Mouse (Mus musculus): ENCODE measurements at regions not wholly inside any gene's neighbourhood (a gene's known extent, or its start where the extent isn't known, plus 50 kb on each side); places are given as distances from the start of the nearest gene placed in this dataset.

DNA sequence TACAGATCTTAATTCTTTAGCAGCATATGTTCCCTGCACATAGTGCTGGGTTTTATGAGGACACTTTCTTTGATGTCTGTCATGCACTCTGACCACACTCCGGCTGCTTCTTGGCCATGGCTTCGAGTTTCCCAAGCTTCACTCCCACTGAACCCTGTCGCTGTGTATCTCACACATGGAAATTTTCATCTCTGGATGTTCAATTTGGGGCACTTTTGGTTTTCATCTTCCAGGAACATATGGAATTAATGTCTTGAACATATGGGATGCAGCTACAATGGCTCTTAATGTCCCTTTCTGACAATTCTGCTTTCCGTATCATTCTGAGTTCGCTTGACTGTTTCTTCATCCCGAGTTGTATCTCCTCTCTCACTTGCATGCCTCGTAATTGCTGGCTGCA lies 462.8 kb downstream of the Tbc1d22a start:
- Histone ChIP-seq H3K4me1 (ENCODE audit: control insufficient read depth, insufficient read depth, insufficient read length, low read length) (no peaks in the 10 kb centered on the region), H3K27ac (replicated peaks; ENCODE audit: low read depth, low read length) (no peak overlapping the region), H3K4me3 (ENCODE audit: insufficient read depth, low read depth, low read length) (no peak overlapping the region)

GRCm38 (mm10) chr15:86683081-86683480 lies 468.8 kb downstream of the Tbc1d22a start:
- no peak overlapping the region for H3K4me3 ChIP-seq (ENCODE audit: insufficient read depth, low read depth, low read length)
- no peaks in the 10 kb centered on the region for H3K4me1 ChIP-seq (ENCODE audit: control insufficient read depth, insufficient read depth, insufficient read length, low read length)
- H3K27ac ChIP-seq (replicated peaks; ENCODE audit: low read depth, low read length) = no peak overlapping the region

DNA sequence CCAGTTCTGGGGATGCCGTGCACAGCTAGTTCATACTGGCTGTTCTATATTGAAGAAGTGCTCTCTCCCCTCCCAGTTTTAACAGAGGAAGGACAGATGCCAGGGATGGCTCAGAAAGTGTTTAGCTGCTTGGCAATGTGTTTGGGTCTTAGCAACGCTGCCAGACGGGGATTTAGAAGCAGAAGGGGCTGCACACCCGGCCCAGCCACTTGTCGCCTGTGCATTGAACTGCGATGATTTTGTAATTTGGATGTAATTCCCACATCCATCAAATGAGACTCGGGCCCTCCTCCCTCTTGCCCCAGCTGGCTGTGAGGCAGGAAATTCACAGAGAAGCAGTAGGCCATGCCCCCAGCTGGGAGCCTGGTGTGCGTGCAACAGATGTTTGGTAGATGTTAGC lies 475.4 kb downstream of the Tbc1d22a start:
- no peaks in the 10 kb centered on the region for H3K4me1 ChIP-seq (ENCODE audit: control insufficient read depth, insufficient read depth, insufficient read length, low read length)
- H3K4me3 ChIP-seq (ENCODE audit: insufficient read depth, low read depth, low read length) = no peak overlapping the region
- no peak overlapping the region for H3K27ac ChIP-seq (replicated peaks; ENCODE audit: low read depth, low read length)

GRCm38 (mm10) chr15:86696806-86697205 lies 482.5 kb downstream of the Tbc1d22a start:
- Histone ChIP-seq H3K4me3 (ENCODE audit: insufficient read depth, low read depth, low read length) (no peak overlapping the region), H3K27ac (replicated peaks; ENCODE audit: low read depth, low read length) (no peak overlapping the region), H3K4me1 (ENCODE audit: control insufficient read depth, insufficient read depth, insufficient read length, low read length) (no peaks in the 10 kb centered on the region)

DNA sequence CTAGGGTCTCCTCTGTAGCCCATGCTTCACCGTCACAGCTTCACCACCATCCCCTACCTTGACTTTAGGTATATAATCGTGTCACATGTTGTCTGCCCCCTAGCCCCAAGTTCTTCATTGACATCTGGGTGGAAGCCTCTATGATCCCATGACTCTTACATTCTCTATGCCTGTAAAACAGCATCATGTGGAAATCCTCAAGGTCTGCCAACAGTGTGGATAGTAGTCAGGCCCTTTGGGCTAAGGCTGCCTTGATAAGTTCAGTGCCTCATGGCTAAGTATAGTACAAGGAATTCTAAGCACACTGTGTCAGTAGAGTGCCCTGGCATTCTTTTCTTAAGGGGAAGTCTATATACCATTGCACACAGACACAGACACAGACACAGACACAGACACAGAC lies 496.2 kb downstream of the Tbc1d22a start:
- no peak overlapping the region for H3K27ac ChIP-seq (replicated peaks; ENCODE audit: low read depth, low read length)
- no peak overlapping the region for H3K4me3 ChIP-seq (ENCODE audit: insufficient read depth, low read depth, low read length)
- H3K4me1 ChIP-seq (ENCODE audit: control insufficient read depth, insufficient read depth, insufficient read length, low read length) = no peaks in the 10 kb centered on the region

DNA sequence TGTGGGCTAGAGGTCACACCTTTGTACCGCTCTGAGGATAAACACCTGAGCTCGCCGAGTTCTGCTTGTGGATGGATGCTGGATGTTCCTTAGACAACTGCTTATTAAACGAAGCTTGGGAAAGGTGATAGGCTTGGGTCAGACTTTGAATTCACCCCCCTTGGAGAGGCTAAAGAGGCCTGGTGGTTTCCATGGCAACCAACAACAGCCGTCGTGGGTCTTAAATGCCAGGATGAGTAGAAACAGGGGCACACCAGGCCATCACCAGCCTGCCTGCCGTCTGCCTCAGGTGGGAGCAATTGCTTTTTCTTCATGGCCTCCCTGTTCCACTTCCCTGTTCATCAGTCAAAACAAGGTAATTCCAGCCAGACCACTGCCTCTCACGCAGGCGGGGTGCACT lies 504.1 kb downstream of the Tbc1d22a start:
- Histone ChIP-seq H3K4me3 (ENCODE audit: insufficient read depth, low read depth, low read length) (no peak overlapping the region), H3K4me1 (ENCODE audit: control insufficient read depth, insufficient read depth, insufficient read length, low read length) (no peaks in the 10 kb centered on the region), H3K27ac (replicated peaks; ENCODE audit: low read depth, low read length) (no peak overlapping the region)

DNA sequence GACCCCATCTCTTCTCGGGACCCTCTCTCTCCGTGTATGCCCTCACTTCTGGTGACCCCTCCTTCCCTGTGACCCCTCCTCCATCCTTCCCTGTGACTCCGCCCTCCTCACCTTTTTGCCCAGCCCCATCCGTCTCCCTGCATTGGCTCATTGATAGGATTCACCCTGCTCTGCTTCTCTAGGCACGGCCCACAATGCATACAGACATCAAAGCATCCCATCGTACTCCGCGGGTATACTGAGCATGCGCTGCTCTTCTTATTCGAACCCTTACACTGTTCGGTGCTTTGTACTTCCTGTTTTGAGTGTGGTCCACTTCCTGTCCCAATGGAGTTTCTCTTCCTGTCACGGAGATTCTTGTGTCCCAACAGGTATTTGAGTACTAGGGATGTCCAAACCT lies 504.8 kb downstream of the Tbc1d22a start:
- Histone ChIP-seq H3K4me1 (ENCODE audit: control insufficient read depth, insufficient read depth, insufficient read length, low read length) (no peaks in the 10 kb centered on the region), H3K4me3 (ENCODE audit: insufficient read depth, low read depth, low read length) (no peak overlapping the region), H3K27ac (replicated peaks; ENCODE audit: low read depth, low read length) (no peak overlapping the region)

- H3K4me1 ChIP-seq (ENCODE audit: control insufficient read depth, insufficient read depth, insufficient read length, low read length) = no peaks in the 10 kb centered on the region
- no peak overlapping the region for H3K4me3 ChIP-seq (ENCODE audit: insufficient read depth, low read depth, low read length)
- H3K27ac ChIP-seq (replicated peaks; ENCODE audit: low read depth, low read length) = no peak overlapping the region
Observed at GRCm38 (mm10) chr15:86721131-86721530, 506.9 kb downstream of the Tbc1d22a start.

DNA sequence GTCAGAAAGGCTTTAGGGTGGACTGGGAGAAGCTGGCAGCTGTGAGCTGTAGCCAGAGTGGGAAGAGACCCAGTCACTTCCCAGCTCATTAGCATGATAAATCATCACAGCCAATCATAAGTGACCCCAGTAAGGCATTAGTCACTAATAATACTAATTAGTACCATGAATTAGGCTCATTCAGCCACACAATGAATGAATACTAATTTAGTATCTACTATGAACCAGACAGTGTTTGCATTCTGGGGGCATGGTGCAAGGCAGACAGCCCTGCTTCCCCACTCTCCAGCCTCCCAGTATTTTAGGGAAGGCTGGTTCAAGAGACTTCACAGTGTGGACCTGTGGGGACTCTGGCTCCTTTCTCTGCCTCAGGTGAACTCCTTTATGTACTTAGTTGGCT lies 523.7 kb downstream of the Tbc1d22a start:
- no peak overlapping the region for H3K4me3 ChIP-seq (ENCODE audit: insufficient read depth, low read depth, low read length)
- no peaks in the 10 kb centered on the region for H3K4me1 ChIP-seq (ENCODE audit: control insufficient read depth, insufficient read depth, insufficient read length, low read length)
- H3K27ac ChIP-seq (replicated peaks; ENCODE audit: low read depth, low read length) = no peak overlapping the region

DNA sequence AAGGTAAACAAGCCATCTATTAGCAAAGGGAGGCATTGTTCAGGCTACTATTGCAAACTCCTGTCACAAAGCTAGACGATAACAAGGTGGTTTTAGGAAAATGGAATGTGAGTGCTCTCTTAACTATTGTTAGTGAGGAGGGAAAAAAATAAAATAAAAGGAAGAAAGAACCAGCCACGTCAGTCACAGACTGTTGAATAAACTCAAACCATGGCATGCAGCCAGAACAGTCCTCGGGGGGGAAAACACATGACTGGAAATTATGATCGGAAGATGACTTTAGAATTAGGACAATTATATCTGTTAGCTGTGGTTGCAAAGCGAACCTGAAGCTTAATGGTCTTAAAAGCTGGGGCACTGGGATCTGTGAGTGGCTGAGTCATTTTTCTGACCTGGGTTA lies 524.1 kb downstream of the Tbc1d22a start:
- Histone ChIP-seq H3K4me1 (ENCODE audit: control insufficient read depth, insufficient read depth, insufficient read length, low read length) (no peaks in the 10 kb centered on the region), H3K4me3 (ENCODE audit: insufficient read depth, low read depth, low read length) (no peak overlapping the region), H3K27ac (replicated peaks; ENCODE audit: low read depth, low read length) (no peak overlapping the region)

GRCm38 (mm10) chr15:86738776-86739175 lies 524.5 kb downstream of the Tbc1d22a start:
- Histone ChIP-seq H3K4me3 (ENCODE audit: insufficient read depth, low read depth, low read length) (no peak overlapping the region), H3K4me1 (ENCODE audit: control insufficient read depth, insufficient read depth, insufficient read length, low read length) (no peaks in the 10 kb centered on the region), H3K27ac (replicated peaks; ENCODE audit: low read depth, low read length) (no peak overlapping the region)

GRCm38 (mm10) chr15:86751436-86752136 lies 537.3 kb downstream of the Tbc1d22a start:
- no peak overlapping the region for H3K27ac ChIP-seq (replicated peaks; ENCODE audit: low read depth, low read length)
- H3K4me1 ChIP-seq (ENCODE audit: control insufficient read depth, insufficient read depth, insufficient read length, low read length) = no peaks in the 10 kb centered on the region
- no peak overlapping the region for H3K4me3 ChIP-seq (ENCODE audit: insufficient read depth, low read depth, low read length)

DNA sequence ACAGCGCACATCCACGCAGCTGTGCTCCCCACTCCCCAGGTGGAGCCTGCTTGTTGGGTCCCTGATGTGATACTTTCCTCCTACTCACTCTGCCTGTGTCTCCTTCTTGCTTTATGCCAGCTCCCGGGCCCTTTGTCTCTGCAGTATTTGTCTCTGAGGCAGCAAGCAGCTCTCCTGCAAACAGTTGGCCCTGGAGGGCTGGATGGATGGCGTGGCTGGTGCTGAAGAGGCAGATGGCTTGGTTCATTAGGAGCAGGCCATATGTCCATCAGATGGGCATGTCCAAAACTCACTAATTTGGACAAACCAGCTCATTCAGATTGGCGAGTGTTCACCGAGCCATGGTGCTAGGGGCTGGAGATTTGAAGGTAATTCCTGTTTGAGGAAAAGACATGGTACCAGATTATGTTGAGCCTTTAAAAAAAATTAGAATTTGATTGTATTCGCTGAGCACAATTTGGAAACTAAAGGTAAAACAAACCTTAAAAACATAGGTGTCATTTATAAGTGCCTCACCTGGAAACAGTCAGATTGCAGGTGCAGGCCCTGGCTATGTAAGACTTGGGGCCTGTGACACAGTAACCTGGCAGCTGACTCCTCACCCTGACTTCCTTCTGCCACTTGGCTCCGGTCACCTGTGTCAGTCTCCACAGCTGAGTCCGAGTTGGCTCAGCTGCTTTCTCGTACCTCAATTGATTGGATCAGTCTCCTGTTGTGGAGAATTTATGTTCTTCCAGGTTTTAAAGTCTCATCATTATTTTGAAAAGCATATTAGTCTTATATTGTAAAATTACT lies 549.5 kb downstream of the Tbc1d22a start:
- Histone ChIP-seq H3K4me1 (ENCODE audit: control insufficient read depth, insufficient read depth, insufficient read length, low read length) (no peaks in the 10 kb centered on the region), H3K4me3 (ENCODE audit: insufficient read depth, low read depth, low read length) (no peak overlapping the region)

GRCm38 (mm10) chr15:86767623-86768022 lies 553.4 kb downstream of the Tbc1d22a start:
- H3K27ac ChIP-seq (replicated peaks; ENCODE audit: low read depth, low read length) = no peak overlapping the region
- no peak overlapping the region for H3K4me3 ChIP-seq (ENCODE audit: insufficient read depth, low read depth, low read length)
- H3K4me1 ChIP-seq (ENCODE audit: control insufficient read depth, insufficient read depth, insufficient read length, low read length) = no peaks in the 10 kb centered on the region

More for the DNA sequence above, 549.5 kb downstream of the Tbc1d22a start:
- H3K27ac ChIP-seq (replicated peaks; ENCODE audit: low read depth, low read length) = no peak overlapping the region

GRCm38 (mm10) chr15:86773041-86773440 lies 558.8 kb downstream of the Tbc1d22a start:
- no peaks in the 10 kb centered on the region for H3K4me1 ChIP-seq (ENCODE audit: control insufficient read depth, insufficient read depth, insufficient read length, low read length)

GRCm38 (mm10) chr15:86777998-86778397 lies 563.7 kb downstream of the Tbc1d22a start:
- Histone ChIP-seq H3K4me1 (ENCODE audit: control insufficient read depth, insufficient read depth, insufficient read length, low read length) (no peaks in the 10 kb centered on the region), H3K4me3 (ENCODE audit: insufficient read depth, low read depth, low read length) (no peak overlapping the region), H3K27ac (replicated peaks; ENCODE audit: low read depth, low read length) (no peak overlapping the region)

More at GRCm38 (mm10) chr15:86773041-86773440, 558.8 kb downstream of the Tbc1d22a start:
- Histone ChIP-seq H3K27ac (replicated peaks; ENCODE audit: low read depth, low read length) (no peak overlapping the region), H3K4me3 (ENCODE audit: insufficient read depth, low read depth, low read length) (no peak overlapping the region)
